Mouse (Mus musculus): ENCODE results near the gene Olfr1037. TPM values are rescaled to one million over a fixed set of nuclear protein-coding genes. Genes with fewer than 3 reads are reported as not detected.

Gene Olfr1037
- not detected for polyA plus RNA-seq (2014; fragmentation: Illumina TruSeq; extraction: RNeasy Lipid Tissue Mini Kit (QIAGEN cat#74804))

DNA sequence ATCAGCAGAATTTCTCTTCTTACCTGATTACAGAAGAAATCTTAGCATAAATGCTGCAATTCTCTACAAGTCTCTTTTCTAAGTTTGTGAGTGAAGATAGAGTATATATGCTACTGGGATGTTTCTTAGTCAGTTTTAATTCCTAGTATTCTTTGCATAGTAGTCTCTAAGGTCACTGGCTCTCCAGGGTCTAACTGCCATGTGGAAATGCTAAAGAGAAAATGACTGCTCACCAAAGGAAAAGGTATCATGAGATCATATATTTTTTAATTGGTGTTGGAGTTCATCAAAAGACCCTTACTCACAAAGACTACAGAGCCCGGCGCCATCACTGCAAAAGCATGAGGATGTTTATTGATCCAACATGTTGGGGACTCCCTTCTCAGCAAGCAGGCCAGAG lies at the start of gene Olfr1037:
TSS of gene Olfr1037 (minus strand) at position 101 of the 400 bp plus-strand sequence.

DNA sequence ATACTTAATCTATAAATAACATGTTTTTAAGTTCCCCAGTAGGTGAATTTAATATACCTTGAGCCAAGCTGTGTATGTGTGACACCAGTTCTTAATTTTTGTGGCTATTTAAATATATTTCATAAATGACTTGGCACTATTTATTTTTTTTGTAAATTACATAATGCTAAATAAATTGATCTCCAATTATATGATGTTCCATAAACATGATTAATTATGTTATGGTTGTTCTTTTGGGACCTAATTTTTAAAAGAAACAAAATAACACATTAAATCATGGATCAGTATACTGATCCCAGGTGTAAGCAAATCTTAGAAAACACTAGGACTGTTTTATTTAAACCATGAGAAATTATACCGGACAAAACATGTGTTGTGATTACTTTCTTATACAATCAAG lies 48.6 kb upstream of the Olfr1037 start, which contains the start of gene Olfr1039:
TSS of gene Olfr1039 (minus strand) at position 101 of the 400 bp plus-strand sequence.

DNA sequence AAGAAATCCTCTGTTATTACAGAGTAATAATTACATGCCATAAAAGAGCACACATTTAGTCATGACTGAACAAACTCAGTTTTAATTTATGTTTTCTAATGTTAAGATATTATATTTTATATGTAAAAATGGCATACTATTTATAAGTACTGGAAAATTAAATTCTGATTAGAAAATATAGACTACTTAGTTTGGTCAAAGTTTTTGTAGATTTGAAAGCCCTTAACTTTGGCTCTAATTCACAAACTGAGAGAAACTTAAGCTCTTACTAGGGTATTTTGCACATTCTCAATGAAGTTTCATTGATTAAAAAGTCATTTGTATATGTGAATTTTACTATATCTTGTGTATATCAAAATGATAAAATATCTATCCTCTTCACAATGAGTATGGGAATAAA lies 13.5 kb downstream of the Olfr1037 start, which contains the start of gene Olfr1036:
TSS of gene Olfr1036 (plus strand) at position 301 of the 400 bp plus-strand sequence.

DNA sequence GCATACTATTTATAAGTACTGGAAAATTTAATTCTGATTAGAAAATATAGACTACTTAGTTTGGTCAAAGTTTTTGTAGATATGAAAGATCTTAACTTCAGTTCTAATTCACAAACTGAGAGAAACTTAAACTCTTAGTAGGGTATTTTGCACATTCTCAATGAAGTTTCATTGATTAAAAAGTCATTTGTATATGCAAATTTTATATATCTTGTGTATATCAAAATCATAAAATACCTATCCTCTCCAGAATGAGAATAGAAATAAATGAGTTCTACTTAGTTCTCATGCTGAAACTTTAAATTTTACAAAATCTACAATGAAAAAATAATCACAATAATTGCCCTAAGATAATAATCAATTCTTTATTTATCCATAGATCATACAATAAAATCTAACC lies 41.6 kb downstream of the Olfr1037 start, which contains the start of gene Olfr1034:
TSS of gene Olfr1034 (plus strand) at position 301 of the 400 bp plus-strand sequence.

Other genes with a start within 250 kb of the Olfr1037 start
- gene Olfr1019, start 241.9 kb downstream of the Olfr1037 start, polyA plus RNA-seq (2014; fragmentation: Illumina TruSeq; extraction: RNeasy Lipid Tissue Mini Kit (QIAGEN cat#74804)) = not detected
- gene Olfr1020, start 240.4 kb downstream of the Olfr1037 start, polyA plus RNA-seq (2014; fragmentation: Illumina TruSeq; extraction: RNeasy Lipid Tissue Mini Kit (QIAGEN cat#74804)) = not detected
- gene Olfr1022, start 218.8 kb downstream of the Olfr1037 start, polyA plus RNA-seq (2014; fragmentation: Illumina TruSeq; extraction: RNeasy Lipid Tissue Mini Kit (QIAGEN cat#74804)) = not detected
- gene Olfr1023, start 201.7 kb downstream of the Olfr1037 start, polyA plus RNA-seq (2014; fragmentation: Illumina TruSeq; extraction: RNeasy Lipid Tissue Mini Kit (QIAGEN cat#74804)) = not detected
- gene Olfr1024, start 182.3 kb downstream of the Olfr1037 start, polyA plus RNA-seq (2014; fragmentation: Illumina TruSeq; extraction: RNeasy Lipid Tissue Mini Kit (QIAGEN cat#74804)) = not detected
- gene Olfr1025-ps1, start 172.2 kb downstream of the Olfr1037 start, polyA plus RNA-seq (2014; fragmentation: Illumina TruSeq; extraction: RNeasy Lipid Tissue Mini Kit (QIAGEN cat#74804)) = not detected
- not detected for gene Olfr1026, start 165.8 kb downstream of the Olfr1037 start, polyA plus RNA-seq (2014; fragmentation: Illumina TruSeq; extraction: RNeasy Lipid Tissue Mini Kit (QIAGEN cat#74804))
- not detected for gene Olfr1028, start 136.9 kb downstream of the Olfr1037 start, polyA plus RNA-seq (2014; fragmentation: Illumina TruSeq; extraction: RNeasy Lipid Tissue Mini Kit (QIAGEN cat#74804))
- gene Olfr1029, start 113.5 kb downstream of the Olfr1037 start, polyA plus RNA-seq (2014; fragmentation: Illumina TruSeq; extraction: RNeasy Lipid Tissue Mini Kit (QIAGEN cat#74804)) = 0.34 TPM
- gene Olfr1030, start 108.1 kb downstream of the Olfr1037 start, polyA plus RNA-seq (2014; fragmentation: Illumina TruSeq; extraction: RNeasy Lipid Tissue Mini Kit (QIAGEN cat#74804)) = not detected
- not detected for gene Olfr1031, start 97.1 kb downstream of the Olfr1037 start, polyA plus RNA-seq (2014; fragmentation: Illumina TruSeq; extraction: RNeasy Lipid Tissue Mini Kit (QIAGEN cat#74804))
- gene Olfr1032, start 81.8 kb downstream of the Olfr1037 start, polyA plus RNA-seq (2014; fragmentation: Illumina TruSeq; extraction: RNeasy Lipid Tissue Mini Kit (QIAGEN cat#74804)) = not detected
- gene Olfr1033, start 66.8 kb downstream of the Olfr1037 start, polyA plus RNA-seq (2014; fragmentation: Illumina TruSeq; extraction: RNeasy Lipid Tissue Mini Kit (QIAGEN cat#74804)) = 26.2 TPM
- gene Olfr1034, start 41.5 kb downstream of the Olfr1037 start, polyA plus RNA-seq (2014; fragmentation: Illumina TruSeq; extraction: RNeasy Lipid Tissue Mini Kit (QIAGEN cat#74804)) = 4.1 TPM
- not detected for gene Olfr1036, start 13.4 kb downstream of the Olfr1037 start, polyA plus RNA-seq (2014; fragmentation: Illumina TruSeq; extraction: RNeasy Lipid Tissue Mini Kit (QIAGEN cat#74804))
- not detected for gene Olfr1039, start 48.5 kb upstream of the Olfr1037 start, polyA plus RNA-seq (2014; fragmentation: Illumina TruSeq; extraction: RNeasy Lipid Tissue Mini Kit (QIAGEN cat#74804))
- not detected for gene Olfr1040, start 59.3 kb upstream of the Olfr1037 start, polyA plus RNA-seq (2014; fragmentation: Illumina TruSeq; extraction: RNeasy Lipid Tissue Mini Kit (QIAGEN cat#74804))
- gene Olfr1042, start 74.5 kb upstream of the Olfr1037 start, polyA plus RNA-seq (2014; fragmentation: Illumina TruSeq; extraction: RNeasy Lipid Tissue Mini Kit (QIAGEN cat#74804)) = not detected
- not detected for gene Olfr1043, start 80.1 kb upstream of the Olfr1037 start, polyA plus RNA-seq (2014; fragmentation: Illumina TruSeq; extraction: RNeasy Lipid Tissue Mini Kit (QIAGEN cat#74804))
- not detected for gene Olfr1044, start 90.4 kb upstream of the Olfr1037 start, polyA plus RNA-seq (2014; fragmentation: Illumina TruSeq; extraction: RNeasy Lipid Tissue Mini Kit (QIAGEN cat#74804))
- not detected for gene Olfr52, start 98.3 kb upstream of the Olfr1037 start, polyA plus RNA-seq (2014; fragmentation: Illumina TruSeq; extraction: RNeasy Lipid Tissue Mini Kit (QIAGEN cat#74804))
- not detected for gene Olfr1045, start 115.6 kb upstream of the Olfr1037 start, polyA plus RNA-seq (2014; fragmentation: Illumina TruSeq; extraction: RNeasy Lipid Tissue Mini Kit (QIAGEN cat#74804))
- gene Olfr1046, start 131.9 kb upstream of the Olfr1037 start, polyA plus RNA-seq (2014; fragmentation: Illumina TruSeq; extraction: RNeasy Lipid Tissue Mini Kit (QIAGEN cat#74804)) = not detected
- gene Olfr1047, start 144.0 kb upstream of the Olfr1037 start, polyA plus RNA-seq (2014; fragmentation: Illumina TruSeq; extraction: RNeasy Lipid Tissue Mini Kit (QIAGEN cat#74804)) = not detected
- gene Olfr1048, start 152.9 kb upstream of the Olfr1037 start, polyA plus RNA-seq (2014; fragmentation: Illumina TruSeq; extraction: RNeasy Lipid Tissue Mini Kit (QIAGEN cat#74804)) = not detected
- not detected for gene Olfr1049, start 170.9 kb upstream of the Olfr1037 start, polyA plus RNA-seq (2014; fragmentation: Illumina TruSeq; extraction: RNeasy Lipid Tissue Mini Kit (QIAGEN cat#74804))
- gene Olfr1051, start 191.7 kb upstream of the Olfr1037 start, polyA plus RNA-seq (2014; fragmentation: Illumina TruSeq; extraction: RNeasy Lipid Tissue Mini Kit (QIAGEN cat#74804)) = not detected
- gene Olfr1052, start 205.1 kb upstream of the Olfr1037 start, polyA plus RNA-seq (2014; fragmentation: Illumina TruSeq; extraction: RNeasy Lipid Tissue Mini Kit (QIAGEN cat#74804)) = not detected
- gene Olfr1053, start 227.9 kb upstream of the Olfr1037 start, polyA plus RNA-seq (2014; fragmentation: Illumina TruSeq; extraction: RNeasy Lipid Tissue Mini Kit (QIAGEN cat#74804)) = not detected
- not detected for gene Olfr1054, start 248.0 kb upstream of the Olfr1037 start, polyA plus RNA-seq (2014; fragmentation: Illumina TruSeq; extraction: RNeasy Lipid Tissue Mini Kit (QIAGEN cat#74804))

Data from ovary, adult 10 weeks (tissue).